Mouse (Mus musculus) lung, postnatal 14 days (tissue): Measurements from ENCODE around the gene Usp7.
A peak's percentile ranks its signal among the peaks of the same experiment; 100 is the strongest.

ENCODE experiments used
- DNase-seq: peaks from one replicate; pipeline ENCODE4 v3.0.0; 2021

Gene Usp7

GRCm38 (mm10) chr16:8715513-8716080, 76.5 kb downstream of the Usp7 start:
- DNase-seq, result no peak

GRCm38 (mm10) chr16:8714851-8715250, 77.3 kb downstream of the Usp7 start:
- no peak for DNase-seq

- DNase-seq, result no peak
Measured at GRCm38 (mm10) chr16:8711998-8712397, 80.1 kb downstream of the Usp7 start.

- DNase-seq, result no peak
Measured at GRCm38 (mm10) chr16:8700586-8700985, 91.5 kb downstream of the Usp7 start.

- DNase-seq, result no peak
Measured at GRCm38 (mm10) chr16:8699556-8699955, 92.6 kb downstream of the Usp7 start.

- DNase-seq, result no peak
Measured at GRCm38 (mm10) chr16:8691206-8691605, 100.9 kb downstream of the Usp7 start.

GRCm38 (mm10) chr16:8689979-8690656, 102.0 kb downstream of the Usp7 start:
- no peak for DNase-seq

- DNase-seq, result no peak
Measured at GRCm38 (mm10) chr16:8687559-8688112, 104.5 kb downstream of the Usp7 start.

GRCm38 (mm10) chr16:8686871-8687535, 105.1 kb downstream of the Usp7 start:
- DNase-seq, result no peak

DNA sequence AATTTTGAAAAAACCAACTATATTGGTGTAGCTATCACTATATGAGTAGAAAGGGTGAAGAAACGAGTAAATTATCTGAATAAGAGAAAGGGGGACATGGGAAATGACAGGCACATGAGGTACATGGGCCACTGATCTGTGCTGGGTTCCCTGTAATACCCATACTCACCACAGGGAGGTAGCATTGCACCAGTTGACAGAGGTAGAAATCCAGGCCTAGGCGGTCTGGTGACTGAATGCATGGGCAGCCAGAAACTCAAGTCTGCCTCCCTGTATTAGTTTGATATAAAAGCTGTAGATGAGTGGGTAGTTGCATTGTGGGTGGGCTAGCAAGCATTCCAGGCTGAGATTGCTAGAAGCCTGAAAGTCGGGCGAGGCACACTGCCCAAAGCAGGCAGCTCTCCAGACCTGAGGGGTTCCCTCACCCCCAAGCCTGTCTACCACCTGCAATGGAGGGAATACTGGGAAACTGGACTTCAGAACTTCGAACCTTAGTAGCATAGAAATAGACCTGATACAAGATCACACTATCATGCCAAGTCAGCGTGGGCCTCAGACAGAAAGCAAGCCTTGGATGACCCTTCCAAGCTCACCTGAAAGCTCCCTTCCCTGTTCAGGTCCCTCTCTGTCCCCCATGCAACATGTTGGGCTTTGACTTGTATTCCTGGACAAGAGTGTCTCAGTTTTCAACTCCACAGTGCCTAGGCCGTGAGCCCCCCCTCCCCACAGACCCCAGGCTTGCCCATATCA, 105.8 kb downstream of the Usp7 start:
- peak; percentile 82 for DNase-seq

DNA sequence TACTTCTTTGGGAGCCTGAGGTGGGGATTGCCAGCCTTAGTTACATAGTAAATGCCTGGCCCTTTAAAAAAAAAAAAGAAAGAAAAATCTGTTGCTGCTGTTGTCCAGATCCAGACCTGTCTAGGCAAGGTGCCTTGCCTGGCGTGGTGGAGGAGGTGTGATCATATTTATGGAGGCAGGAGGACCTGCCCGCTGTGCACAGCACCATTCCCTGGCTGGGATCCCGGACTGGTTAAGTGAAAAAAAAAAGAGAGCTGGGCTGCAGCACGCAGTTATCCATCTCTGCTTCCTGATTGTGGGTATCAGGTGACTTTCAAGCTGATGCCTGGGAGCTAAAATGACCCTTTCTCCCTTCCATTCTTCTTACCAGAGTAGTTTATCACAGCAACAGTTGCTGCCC, 107.0 kb downstream of the Usp7 start:
- DNase-seq, result no peak

DNA sequence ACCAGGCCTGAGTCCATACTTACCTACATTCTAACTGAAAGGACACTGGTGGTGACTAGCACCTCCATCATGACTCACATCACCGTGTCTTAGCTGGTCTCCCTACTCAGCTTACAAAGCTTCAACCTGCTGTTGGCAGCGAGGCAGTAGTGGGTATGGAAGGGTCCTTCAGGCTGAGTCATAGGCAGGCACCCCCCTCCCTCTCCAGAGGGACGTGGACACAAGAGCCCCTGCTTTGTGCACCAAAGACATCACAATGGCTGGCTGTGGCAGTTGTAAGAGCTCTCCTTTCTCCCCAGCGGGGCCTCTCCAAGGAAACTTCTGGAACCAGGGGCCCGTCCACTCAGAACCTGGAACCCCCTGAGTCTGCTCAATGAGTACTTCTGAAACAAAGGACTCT, 111.6 kb downstream of the Usp7 start, which contains the start of gene Gm5767:
TSS of gene Gm5767 (plus strand) at position 301 of the 400 bp plus-strand sequence.
- no peak for DNase-seq

GRCm38 (mm10) chr16:8679780-8680179, 112.3 kb downstream of the Usp7 start:
- DNase-seq, result no peak

- no peak for DNase-seq
Measured at GRCm38 (mm10) chr16:8678676-8679075, 113.4 kb downstream of the Usp7 start.

DNA sequence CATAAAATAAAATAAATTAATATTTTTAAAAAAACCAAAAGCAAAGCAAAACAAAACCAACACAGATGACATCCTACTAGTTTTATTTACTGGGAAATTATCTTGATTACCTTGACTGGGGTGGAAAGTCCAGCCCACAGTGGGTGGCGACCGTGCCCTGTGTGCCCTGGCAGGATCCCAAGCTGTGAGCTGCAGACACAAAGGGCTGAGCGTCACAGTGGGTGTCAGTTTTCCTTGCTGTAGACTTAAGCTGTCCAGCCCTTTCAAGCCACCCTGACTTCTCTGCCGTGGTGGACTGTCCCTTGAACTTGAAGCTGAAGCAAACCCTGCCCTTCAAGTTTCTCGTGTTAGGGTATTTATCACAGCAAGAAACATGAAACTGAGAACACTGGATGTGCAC, 114.1 kb downstream of the Usp7 start:
- no peak for DNase-seq

- peak; percentile 68 for DNase-seq
Measured at GRCm38 (mm10) chr16:8676800-8677199, 115.3 kb downstream of the Usp7 start.

DNA sequence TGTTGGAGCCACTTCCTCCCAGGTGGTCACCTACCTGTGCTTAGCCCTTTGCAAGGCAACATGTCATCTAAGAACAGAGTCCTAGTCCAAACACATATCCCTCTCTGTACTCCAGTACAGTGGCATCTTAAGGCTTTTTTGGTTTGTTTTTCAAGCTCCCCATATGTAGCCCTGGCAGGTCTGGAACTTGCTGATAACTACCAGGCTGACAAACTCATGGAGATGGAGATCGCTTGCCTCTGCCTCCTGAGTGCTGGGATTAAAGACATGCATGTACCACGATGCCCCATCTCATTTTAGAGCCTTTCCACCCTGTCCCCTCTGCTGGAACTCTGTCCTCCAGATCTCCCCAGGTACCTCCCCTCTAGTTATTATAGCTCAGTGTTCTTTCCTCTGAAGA, 115.9 kb downstream of the Usp7 start:
- no peak for DNase-seq

- DNase-seq, result no peak
Measured at GRCm38 (mm10) chr16:8675559-8675958, 116.5 kb downstream of the Usp7 start.

DNA sequence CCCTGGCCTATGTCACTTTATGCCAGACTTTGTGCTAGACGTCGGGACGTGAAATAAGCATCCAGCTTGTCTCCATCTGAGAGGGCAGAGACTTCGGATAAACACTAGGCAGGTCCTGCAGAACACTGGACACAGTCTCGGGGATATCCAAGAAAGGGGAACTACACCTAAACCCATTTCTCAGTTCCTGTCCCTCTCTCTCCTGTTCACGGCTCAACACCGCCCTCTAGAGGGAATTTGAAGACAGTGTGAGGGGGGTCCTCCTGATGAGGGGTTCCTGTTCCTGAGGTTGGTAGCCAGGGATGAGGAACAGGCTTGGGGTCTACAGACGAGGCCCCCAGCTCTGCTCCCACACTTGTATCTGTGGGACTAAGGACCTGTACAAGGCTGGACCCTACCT, 117.9 kb downstream of the Usp7 start:
- DNase-seq, result peak; percentile 76

DNA sequence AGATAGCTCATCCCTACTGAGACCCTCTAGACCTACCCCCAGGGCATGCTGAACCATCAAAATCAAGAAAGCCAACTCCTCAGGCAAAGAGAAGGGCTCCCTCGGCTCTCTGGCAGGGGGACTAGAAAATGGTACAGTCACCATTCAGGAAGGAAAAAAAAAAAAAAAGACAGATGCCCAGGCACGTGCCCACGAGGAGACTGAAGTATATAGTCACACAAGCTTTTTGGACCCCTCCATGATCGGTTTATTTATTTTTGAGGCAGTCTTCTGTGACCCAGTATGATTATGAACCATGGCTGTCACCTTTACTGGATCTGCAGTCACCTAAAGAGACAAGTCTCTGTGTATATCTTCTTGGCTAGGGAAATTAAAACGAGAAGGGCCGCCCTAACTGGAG, 118.8 kb downstream of the Usp7 start:
- no peak for DNase-seq

- DNase-seq, result no peak
Measured at GRCm38 (mm10) chr16:8672811-8673210, 119.3 kb downstream of the Usp7 start.

DNA sequence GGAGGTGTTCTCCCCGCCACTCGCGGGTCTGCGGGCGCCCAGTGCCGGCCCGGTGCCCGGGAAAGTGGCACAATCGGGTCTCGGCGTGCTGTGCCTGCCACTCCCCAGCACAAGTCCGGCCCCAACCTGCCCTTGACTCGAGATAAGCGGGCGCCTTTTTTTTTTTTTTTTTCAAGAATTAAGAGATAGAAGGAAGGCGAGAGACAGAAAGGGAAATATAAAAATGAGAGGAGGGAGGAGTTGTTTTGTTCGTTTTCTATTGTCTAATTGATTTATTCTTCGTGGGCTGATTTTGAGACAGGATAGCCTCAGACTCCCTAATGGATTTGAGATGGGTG, 119.8 kb downstream of the Usp7 start:
- DNase-seq, result no peak
